Mouse (Mus musculus) G1E (cell line): ENCODE results near the gene Plekha8. TPM values are rescaled to one million over a fixed set of nuclear protein-coding genes. Genes with fewer than 3 reads are reported as not detected.

Experiments
- ATAC-seq: 2 replicates; pipeline ENCODE4 v1.8.0; 2016; ENCODE audit warnings: mild to moderate bottlenecking; ENCODE audit not compliant: insufficient number of reproducible peaks, poor library complexity, low FRiP score, severe bottlenecking; ENCODE audit errors: extremely low read depth
- DNase-seq: peaks from one replicate; pipeline ENCODE4 v3.0.0; 2012; ENCODE audit warnings: low spot score
- H3K27me3 ChIP-seq: 2 replicates; pipeline ENCODE4 v1.6.1; 2012; ENCODE audit warnings: mild to moderate bottlenecking, low read length, inconsistent platforms; ENCODE audit not compliant: insufficient read depth
- H3K36me3 ChIP-seq: replicated peaks from 2 replicates; pipeline ENCODE3; 2012; ENCODE audit warnings: mild to moderate bottlenecking, inconsistent platforms
- H3K4me1 ChIP-seq: 2 replicates; pipeline ENCODE4 v1.6.1; 2012; ENCODE audit warnings: low read depth, low read length, inconsistent platforms, mixed read lengths; ENCODE audit not compliant: insufficient read depth
- H3K4me3 ChIP-seq: 2 replicates; pipeline ENCODE4 v1.5.1; 2012; ENCODE audit warnings: low read depth, mild to moderate bottlenecking, inconsistent platforms, low read length, moderate library complexity, mixed read lengths
- H3K9me3 ChIP-seq: replicated peaks from 2 replicates; pipeline ENCODE4 v1.6.1; 2012; ENCODE audit warnings: inconsistent platforms
- CTCF ChIP-seq: IDR thresholded peaks from 2 replicates; pipeline ENCODE4 v1.5.1; 2012; ENCODE audit warnings: low read depth, low read length, inconsistent platforms, mixed read lengths
- GATA1 ChIP-seq: IDR thresholded peaks from 2 replicates; pipeline ENCODE4 v1.6.1; 2012; ENCODE audit warnings: borderline replicate concordance, low read length, inconsistent platforms, mixed read lengths
- GATA2 ChIP-seq: IDR thresholded peaks from 2 replicates; pipeline ENCODE4 v1.6.1; 2012; ENCODE audit warnings: low read depth, low read length, inconsistent platforms, borderline replicate concordance
- POLR2AphosphoS5 ChIP-seq: IDR thresholded peaks from 2 replicates; pipeline ENCODE4 v1.6.1; 2012; ENCODE audit warnings: low read depth, low read length, inconsistent platforms; ENCODE audit not compliant: insufficient replicate concordance
- TAL1 ChIP-seq: conservative IDR thresholded peaks from 2 replicates; pipeline ENCODE4 v1.6.1; 2012; ENCODE audit warnings: low read depth, low read length, inconsistent platforms, mixed read lengths
- polyA plus RNA-seq: library from polyadenylated mRNA; stranded (reverse); fragments of >175 nt; gene quantifications from 2 replicates; pipeline ENCODE4 v1.2.3, GENCODE M21; 2012
- total RNA-seq, 2 experiments: library from RNA; stranded (forward) in 1 of 2; stranded (reverse) in 1 of 2; fragments of 200-1000 nt in 1 of 2; fragments of >200 nt in 1 of 2; fragmentation: Nextera tagmentation in 1 of 2; gene quantifications; 2 replicates each; pipeline ENCODE4 v1.2.3; 2014 to 2017

Gene Plekha8
- total and polyA plus RNA-seq, 3 experiments = 1.5 to 16.2 (median 14.7) TPM

- Histone ChIP-seq H3K36me3 (no peaks in the 10 kb centered on the region), H3K9me3 (no peaks in the 10 kb centered on the region), H3K27me3 (0 out of 2 replicates have a peak, but pooled peaks cover 4% of the 10 kb centered on the region), H3K4me1 (no peaks in the 10 kb centered on the region), H3K4me3 (no peak overlapping the region)
- no peak for DNase-seq
- no peak for ATAC-seq
- TF ChIP-seq CTCF = no peak
These were observed 41.3 kb upstream of the Plekha8 start for GRCm38 (mm10) chr6:54553632-54554031.

DNA sequence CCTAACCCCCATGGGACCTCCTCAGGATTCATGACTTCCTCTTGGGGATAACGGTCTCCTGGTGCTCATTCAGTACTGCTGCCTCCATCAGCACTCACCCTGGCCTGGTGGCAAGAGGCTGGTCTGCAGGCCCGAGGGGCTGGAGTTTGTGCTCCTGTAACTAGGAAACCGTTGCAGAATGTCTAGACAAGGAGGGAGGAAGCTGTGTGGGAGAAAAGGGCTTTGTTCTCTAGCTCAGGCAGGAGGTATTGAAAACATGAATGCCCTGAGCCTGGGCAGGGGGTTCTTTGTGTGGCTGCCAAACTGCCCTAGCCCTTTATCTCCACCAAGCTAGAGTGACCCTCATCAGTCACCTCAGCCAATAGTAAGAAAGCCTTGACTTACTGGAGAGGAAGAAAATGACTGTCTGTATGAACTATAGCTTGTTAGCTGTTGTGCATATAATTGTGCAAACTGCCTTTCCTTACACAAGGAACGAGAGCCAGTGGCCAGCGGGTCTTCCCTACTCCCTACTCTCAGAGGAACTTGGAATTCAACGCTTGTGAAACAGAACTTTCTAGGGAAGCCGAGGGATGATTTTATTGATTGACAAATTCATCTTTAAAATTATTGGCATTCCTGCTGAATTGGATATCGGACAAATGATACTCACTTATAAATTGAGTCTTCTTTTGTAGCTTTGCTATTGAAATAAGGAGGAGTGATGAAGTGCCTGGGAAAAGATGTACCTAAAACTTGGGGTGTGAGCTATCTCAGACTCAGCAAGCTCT lies 40.4 kb upstream of the Plekha8 start:
- no peak for ATAC-seq
- no peak for TF ChIP-seq POLR2AphosphoS5
- H3K9me3 ChIP-seq = no peaks in the 10 kb centered on the region
- 0 out of 2 replicates have a peak, but pooled peaks cover 1% of the 10 kb centered on the region for H3K27me3 ChIP-seq
- no peaks in the 10 kb centered on the region for H3K36me3 ChIP-seq
- H3K4me1 ChIP-seq = no peaks in the 10 kb centered on the region
- no peak for DNase-seq
- no peak overlapping the region for H3K4me3 ChIP-seq

DNA sequence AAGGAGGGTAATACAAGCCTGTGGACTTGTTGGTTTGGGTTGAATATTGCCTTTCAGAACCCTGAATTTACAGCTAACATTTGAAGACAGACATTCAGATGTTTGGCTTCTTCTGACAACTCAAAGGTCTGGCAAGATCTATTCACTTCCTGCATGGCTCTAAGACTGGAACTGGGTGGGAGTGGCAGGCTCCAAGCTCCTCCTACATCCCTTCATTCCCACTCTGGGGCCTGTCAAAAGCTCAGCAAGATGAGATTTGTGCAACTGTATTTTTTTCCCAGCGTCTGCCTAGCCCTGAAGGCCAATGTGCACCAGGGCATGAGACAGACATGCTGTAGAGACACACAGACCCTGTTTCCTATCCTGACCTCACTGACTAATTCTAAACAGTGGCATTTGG lies 39.1 kb upstream of the Plekha8 start:
- Histone ChIP-seq H3K9me3 (no peaks in the 10 kb centered on the region), H3K4me1 (no peaks in the 10 kb centered on the region), H3K27me3 (no peaks in the 10 kb centered on the region), H3K4me3 (no peak overlapping the region), H3K36me3 (no peaks in the 10 kb centered on the region)
- no peak for ATAC-seq
- DNase-seq = no peak
- TF ChIP-seq GATA1 (no peak), CTCF (no peak), TAL1 (no peak), GATA2 (no peak), POLR2AphosphoS5 (no peak)

DNA sequence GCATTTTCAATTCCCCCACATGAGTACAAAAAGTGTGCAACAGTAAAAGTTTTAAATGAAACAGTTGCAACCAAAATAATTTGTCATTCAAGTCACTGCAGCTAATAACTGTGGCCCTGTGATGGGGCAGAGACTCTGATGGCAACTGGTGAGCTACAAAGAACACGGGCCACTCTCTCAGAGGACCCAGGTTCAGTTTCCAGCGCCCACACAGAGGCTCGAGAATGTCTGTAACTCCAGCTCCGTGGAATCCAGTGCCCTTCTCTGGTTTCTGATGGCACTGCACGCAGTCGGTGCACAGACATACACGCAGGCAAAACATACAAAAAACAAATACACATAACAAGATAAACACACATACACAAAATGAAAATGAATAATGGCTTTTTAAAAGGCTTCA lies 37.2 kb upstream of the Plekha8 start:
- H3K4me3 ChIP-seq = no peak overlapping the region
- H3K27me3 ChIP-seq = no peaks in the 10 kb centered on the region
- H3K9me3 ChIP-seq = no peaks in the 10 kb centered on the region
- no peak for TF ChIP-seq TAL1
- TF ChIP-seq GATA2 = no peak
- TF ChIP-seq CTCF = no peak
- TF ChIP-seq POLR2AphosphoS5 = no peak
- TF ChIP-seq GATA1 = no peak
- no peaks in the 10 kb centered on the region for H3K36me3 ChIP-seq
- DNase-seq (no peak), ATAC-seq (no peak)
- no peaks in the 10 kb centered on the region for H3K4me1 ChIP-seq

- Histone ChIP-seq H3K27me3 (no peaks in the 10 kb centered on the region), H3K36me3 (no peaks in the 10 kb centered on the region), H3K4me3 (no peak overlapping the region), H3K9me3 (no peaks in the 10 kb centered on the region), H3K4me1 (no peaks in the 10 kb centered on the region)
- no peak for TF ChIP-seq CTCF
- no peak for TF ChIP-seq POLR2AphosphoS5
- TF ChIP-seq TAL1 = no peak
- TF ChIP-seq GATA2 = no peak
- TF ChIP-seq GATA1 = no peak
- ATAC-seq (no peak), DNase-seq (no peak)
These were observed 36.4 kb upstream of the Plekha8 start for GRCm38 (mm10) chr6:54558466-54558865.

DNA sequence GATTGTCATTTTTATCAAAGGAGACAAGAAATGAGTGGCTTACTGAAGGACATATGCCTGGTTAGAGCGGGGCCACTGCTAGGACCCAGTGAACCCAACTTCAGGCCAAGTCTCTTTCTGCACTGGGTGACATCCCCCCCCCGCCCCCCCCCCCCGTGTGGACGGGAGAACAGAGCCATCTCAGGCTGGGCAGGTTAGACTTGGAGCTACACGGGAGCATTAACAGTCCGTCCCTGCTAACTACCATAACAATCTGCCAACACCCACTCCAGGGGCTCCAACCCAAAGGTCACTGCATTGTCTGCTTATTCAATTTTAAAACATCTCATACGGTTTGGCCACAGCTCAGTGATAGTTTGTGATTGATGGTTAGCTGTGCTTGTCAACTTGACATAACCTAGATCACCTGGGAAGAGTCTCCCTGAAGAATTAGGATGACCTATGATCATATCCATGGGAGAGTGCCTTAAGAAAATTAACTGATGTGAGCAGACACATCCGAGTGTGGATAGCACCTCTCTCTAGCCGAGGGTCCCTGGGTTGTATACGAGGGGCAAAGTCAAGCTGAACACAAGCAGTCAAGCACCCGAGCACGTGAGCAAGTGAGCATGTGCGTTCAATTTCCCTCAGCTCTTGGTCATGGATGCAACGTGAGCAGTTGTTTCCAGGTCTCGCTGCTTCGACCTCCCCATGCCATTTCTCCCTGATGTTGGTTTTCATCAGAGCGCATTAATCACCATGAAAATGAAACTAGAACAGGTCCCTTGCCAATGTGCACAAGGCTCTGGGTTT lies 32.7 kb upstream of the Plekha8 start:
- H3K4me1 ChIP-seq = no peaks in the 10 kb centered on the region
- DNase-seq (no peak), ATAC-seq (no peak)
- TF ChIP-seq TAL1 = no peak
- no peak for TF ChIP-seq POLR2AphosphoS5
- TF ChIP-seq GATA2 = no peak
- TF ChIP-seq CTCF = no peak
- H3K36me3 ChIP-seq = no peaks in the 10 kb centered on the region
- no peak overlapping the region for H3K4me3 ChIP-seq
- peaks cover 7% of the 10 kb centered on the region; the same call in 1 of the 2 replicates for H3K27me3 ChIP-seq
- no peaks in the 10 kb centered on the region for H3K9me3 ChIP-seq

GRCm38 (mm10) chr6:54563561-54563960 lies 31.4 kb upstream of the Plekha8 start:
- TF ChIP-seq GATA2 = no peak
- TF ChIP-seq POLR2AphosphoS5 = no peak
- no peak for TF ChIP-seq TAL1
- no peak for TF ChIP-seq GATA1
- no peak for TF ChIP-seq CTCF
- ATAC-seq = no peak
- DNase-seq = no peak

More at GRCm38 (mm10) chr6:54563561-54563960, 31.4 kb upstream of the Plekha8 start:
- H3K9me3 ChIP-seq = no peaks in the 10 kb centered on the region
- peaks cover 7% of the 10 kb centered on the region; the same call in 1 of the 2 replicates for H3K27me3 ChIP-seq
- no peaks in the 10 kb centered on the region for H3K36me3 ChIP-seq
- no peak overlapping the region for H3K4me3 ChIP-seq
- H3K4me1 ChIP-seq = no peaks in the 10 kb centered on the region
